Mouse (Mus musculus): ENCODE results near the gene Nkain4. TPM values are rescaled to one million over a fixed set of nuclear protein-coding genes. Genes with fewer than 3 reads are reported as not detected.

The Nkain4 gene
- total RNA-seq, 2 experiments from 2014 or later, result 7.7 to 11.6 TPM

- intact Hi-C loops (cut with DNase I), result loop anchor here (5.0 kb wide), 1 partner anchor 152 kb away; no protein-coding TSS in a partner anchor
Measured at GRCm38 (mm10) chr2:180959605-180960004, 5.1 kb upstream of the Nkain4 start.

GRCm38 (mm10) chr2:180953638-180954037 is 861 bp downstream of the Nkain4 start:
- DNase-seq, result no peak
- intact Hi-C loops (cut with DNase I), result no loop called here

More at GRCm38 (mm10) chr2:180959605-180960004, 5.1 kb upstream of the Nkain4 start:
- DNase-seq, result no peak

GRCm38 (mm10) chr2:180952731-180953171 is 1.7 kb downstream of the Nkain4 start:
- intact Hi-C loops (cut with DNase I), result no loop called here
- no peak for DNase-seq

- intact Hi-C loops (cut with DNase I), result no loop called here
- no peak for DNase-seq
Measured at GRCm38 (mm10) chr2:180949947-180950346, 4.6 kb downstream of the Nkain4 start.

- no peak for DNase-seq
- intact Hi-C loops (cut with DNase I), result no loop called here
Measured at GRCm38 (mm10) chr2:180941869-180942268, 12.6 kb downstream of the Nkain4 start.

GRCm38 (mm10) chr2:180940187-180940586 is 14.3 kb downstream of the Nkain4 start:
- DNase-seq, result no peak
- intact Hi-C loops (cut with DNase I), result no loop called here

GRCm38 (mm10) chr2:180932418-180932817 is 22.1 kb downstream of the Nkain4 start:
- intact Hi-C loops (cut with DNase I), result no loop called here
- no peak for DNase-seq

- DNase-seq, result no peak
- intact Hi-C loops (cut with DNase I), result no loop called here
Measured at GRCm38 (mm10) chr2:180928723-180929122, 25.8 kb downstream of the Nkain4 start, which contains the start of gene Birc7. Gene Birc7, plus strand, starts transcription at chr2:180929023.

- intact Hi-C loops (cut with DNase I), result loop anchor here (1.0 to 2.0 kb wide), 3 partner anchors 39 to 148 kb away; no protein-coding TSS in a partner anchor
- DNase-seq, result peak; percentile 76 to 83
Measured at GRCm38 (mm10) chr2:180925176-180925575, 29.3 kb downstream of the Nkain4 start.

GRCm38 (mm10) chr2:180922739-180923138 is 31.8 kb downstream of the Nkain4 start:
- DNase-seq, result no peak
- intact Hi-C loops (cut with DNase I), result no loop called here

- intact Hi-C loops (cut with DNase I), result no loop called here
- DNase-seq, result peak; percentile 97 to 99
Measured at GRCm38 (mm10) chr2:180920810-180921400, 33.6 kb downstream of the Nkain4 start, which contains the start of gene Ythdf1. Gene Ythdf1, minus strand, starts transcription at chr2:180920949.

GRCm38 (mm10) chr2:180919913-180920809 is 34.3 kb downstream of the Nkain4 start:
- intact Hi-C loops (cut with DNase I), result no loop called here
- no peak for DNase-seq

- DNase-seq, result no peak
- intact Hi-C loops (cut with DNase I), result no loop called here
Measured at GRCm38 (mm10) chr2:180915886-180916433, 38.5 kb downstream of the Nkain4 start.

- DNase-seq, result no peak
- intact Hi-C loops (cut with DNase I), result no loop called here
Measured at GRCm38 (mm10) chr2:180910928-180911327, 43.6 kb downstream of the Nkain4 start.

- no peak for DNase-seq
- intact Hi-C loops (cut with DNase I), result no loop called here
Measured at GRCm38 (mm10) chr2:180905556-180906221, 48.8 kb downstream of the Nkain4 start.

- no peak for DNase-seq
- intact Hi-C loops (cut with DNase I), result no loop called here
Measured at GRCm38 (mm10) chr2:180904435-180905208, 49.9 kb downstream of the Nkain4 start.

- no peak for DNase-seq
- intact Hi-C loops (cut with DNase I), result no loop called here
Measured at GRCm38 (mm10) chr2:180902086-180902485, 52.4 kb downstream of the Nkain4 start.

- intact Hi-C loops (cut with DNase I), result no loop called here
- DNase-seq, result no peak
Measured at GRCm38 (mm10) chr2:180897857-180898256, 56.6 kb downstream of the Nkain4 start.

- intact Hi-C loops (cut with DNase I), result no loop called here
- no peak for DNase-seq
Measured at GRCm38 (mm10) chr2:180896819-180897625, 57.5 kb downstream of the Nkain4 start.
